Mouse (Mus musculus) hematopoietic multipotent progenitor cell, adult 10-12 weeks (in vitro differentiated cells): ENCODE data around the gene Lrif1. TPM values are rescaled to one million over a fixed set of nuclear protein-coding genes. Genes with fewer than 3 reads are reported as not detected.

Experiments used
- polyA plus RNA-seq: library from polyadenylated mRNA; stranded (reverse); fragments of >175 nt; gene quantifications from 2 replicates; pipeline ENCODE4 v1.2.3, GENCODE M21; 2012; ENCODE audit warnings: low replicate concordance

The Lrif1 gene
- 9.3 and 10.1 TPM in 2 replicates for polyA plus RNA-seq

GRCm38 (mm10) chr3:106684830-106685229 is at the start of gene Lrif1:
TSS of gene Lrif1 (plus strand) at chr3:106684987.

Other genes with a start within 250 kb of the Lrif1 start
- 19.4 and 22.3 TPM in 2 replicates for gene Dennd2d, start 202.6 kb upstream of the Lrif1 start, polyA plus RNA-seq
- 0.53 and 5.6 TPM in 2 replicates for gene Dram2, start 137.2 kb upstream of the Lrif1 start, polyA plus RNA-seq
- gene Cept1, start 137.2 kb upstream of the Lrif1 start, polyA plus RNA-seq: 10.0 and 10.2 TPM in 2 replicates
- gene Cd53, start 105.2 kb downstream of the Lrif1 start, polyA plus RNA-seq: 5.8 and 39.9 TPM in 2 replicates
- gene Olfr266, start 141.3 kb downstream of the Lrif1 start, polyA plus RNA-seq: not detected in 2 replicates